Mouse (Mus musculus) neural tube, embryonic 14.5 days (tissue): Measurements from ENCODE around the gene Zfp385b. TPM values are rescaled to one million over a fixed set of nuclear protein-coding genes. Genes with fewer than 3 reads are reported as not detected.
A peak's percentile ranks its signal among the peaks of the same experiment; 100 is the strongest.

ENCODE experiments used
- ATAC-seq: fragments of 200-750 bp; cut with Nextera tagmentation; 2 replicates; pipeline ENCODE4 v1.8.0; 2017; ENCODE audit warnings: low read depth, mild to moderate bottlenecking, moderate TSS enrichment, moderate library complexity
- H3K27ac ChIP-seq: fragments of 300-500 bp; sonication (generic); 2 replicates; pipeline ENCODE4 v1.5.1; 2014; ENCODE audit warnings: low read depth, mild to moderate bottlenecking, control low read depth, low read length, moderate library complexity, mixed read lengths
- H3K27me3 ChIP-seq: fragments of 300-500 bp; sonication (generic); 2 replicates; pipeline ENCODE4 v1.6.1; 2014; ENCODE audit warnings: low read length; ENCODE audit not compliant: control insufficient read depth, insufficient read depth
- H3K36me3 ChIP-seq: fragments of 300-500 bp; sonication (generic); 2 replicates; pipeline ENCODE4 v1.6.1; 2014; ENCODE audit warnings: low read length, mixed read lengths; ENCODE audit not compliant: control insufficient read depth, insufficient read depth
- H3K4me1 ChIP-seq: fragments of 300-500 bp; sonication (generic); 2 replicates; pipeline ENCODE4 v1.6.1; 2014; ENCODE audit warnings: low read length; ENCODE audit not compliant: control insufficient read depth, insufficient read depth
- H3K4me2 ChIP-seq: fragments of 300-500 bp; sonication (generic); 2 replicates; pipeline ENCODE4 v1.6.1; 2014; ENCODE audit warnings: mild to moderate bottlenecking, low read depth, low read length, control low read depth
- H3K4me3 ChIP-seq: fragments of 300-500 bp; sonication (generic); 2 replicates; pipeline ENCODE4 v1.5.1; 2014; ENCODE audit warnings: low read depth, low read length, control low read depth, mixed read lengths
- H3K9ac ChIP-seq: fragments of 300-500 bp; sonication (generic); replicated peaks from 2 replicates; pipeline ENCODE4 v1.6.1; 2014; ENCODE audit warnings: low read depth, mild to moderate bottlenecking, control low read depth, low read length, mixed read lengths
- H3K9me3 ChIP-seq: fragments of 300-500 bp; sonication (generic); 2 replicates; pipeline ENCODE4 v1.6.1; 2016; ENCODE audit warnings: low read length; ENCODE audit not compliant: control insufficient read depth
- WGBS: fragments of 180-500 bp; shearing (Covaris S2); extraction: QIAGEN DNeasy Blood & Tissue Kit; methylation state at CpG from one replicate; pipeline ENCODE4 v1.1.7; 2014; 5-methylcytosine and 5-hydroxymethylcytosine counted together
- polyA plus RNA-seq: library from polyadenylated mRNA; unstranded; fragments of >200 nt; fragmentation: Nextera tagmentation; extraction: Ambion mirVana; gene quantifications from 2 replicates; pipeline ENCODE4 v1.2.1, GENCODE M21; 2014

Gene Zfp385b
- polyA plus RNA-seq, 1 experiment from 2014 or later = 18.4 TPM

DNA sequence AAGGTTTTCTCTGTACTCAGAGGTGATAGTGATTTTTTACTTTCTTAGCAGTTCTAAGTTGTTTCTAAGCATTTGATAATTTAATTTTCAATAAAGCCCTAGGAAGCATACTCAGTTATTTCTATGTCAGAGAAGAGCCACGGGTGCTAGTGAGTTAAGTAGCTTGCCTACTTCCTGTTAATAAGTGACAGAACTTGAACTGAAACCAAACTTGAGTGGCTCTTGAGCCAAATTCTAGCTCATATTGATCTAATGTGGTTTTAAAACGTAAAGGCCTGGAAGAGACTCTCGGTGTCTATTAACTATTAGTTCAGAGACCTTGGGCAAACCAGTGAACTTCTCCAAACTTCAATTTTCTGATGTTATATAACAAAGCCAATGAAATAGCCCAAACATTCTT is 278.6 kb downstream of the Zfp385b start:
- Histone ChIP-seq H3K4me1 (no peaks in the 10 kb centered on the region), H3K9ac (no peak overlapping the region), H3K4me3 (no peak overlapping the region), H3K9me3 (no peaks in the 10 kb centered on the region), H3K36me3 (no peaks in the 10 kb centered on the region), H3K27ac (no peak overlapping the region), H3K27me3 (no peaks in the 10 kb centered on the region), H3K4me2 (no peak overlapping the region)
- 86% methylated on average over 3 of the region's 3 CpGs for WGBS
- ATAC-seq = no peak

DNA sequence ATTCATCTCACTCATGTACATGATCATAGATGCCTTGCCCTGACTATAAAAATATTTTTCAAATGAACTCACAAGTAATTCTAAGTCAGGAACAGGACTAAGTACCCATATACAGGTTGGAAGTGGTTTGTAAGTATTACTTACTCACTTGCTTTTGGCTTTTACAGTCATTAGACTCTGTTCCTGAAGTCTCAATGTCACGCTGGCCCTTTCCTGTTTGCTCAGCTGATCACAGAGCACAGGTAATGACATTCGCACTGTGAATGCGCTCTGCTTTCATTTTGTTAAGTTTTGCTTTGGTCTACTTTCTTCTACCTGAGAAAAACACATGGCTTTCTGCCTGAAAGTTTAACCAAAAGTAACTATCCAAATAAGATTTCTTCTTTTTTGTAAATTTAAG is 282.9 kb downstream of the Zfp385b start:
- Histone ChIP-seq H3K4me3 (no peak overlapping the region), H3K36me3 (no peaks in the 10 kb centered on the region), H3K9me3 (no peaks in the 10 kb centered on the region), H3K4me1 (no peaks in the 10 kb centered on the region), H3K27me3 (no peaks in the 10 kb centered on the region), H3K27ac (no peak overlapping the region), H3K4me2 (no peak overlapping the region), H3K9ac (no peak overlapping the region)
- 91% methylated on average over 3 of the region's 3 CpGs for WGBS
- ATAC-seq = no peak

DNA sequence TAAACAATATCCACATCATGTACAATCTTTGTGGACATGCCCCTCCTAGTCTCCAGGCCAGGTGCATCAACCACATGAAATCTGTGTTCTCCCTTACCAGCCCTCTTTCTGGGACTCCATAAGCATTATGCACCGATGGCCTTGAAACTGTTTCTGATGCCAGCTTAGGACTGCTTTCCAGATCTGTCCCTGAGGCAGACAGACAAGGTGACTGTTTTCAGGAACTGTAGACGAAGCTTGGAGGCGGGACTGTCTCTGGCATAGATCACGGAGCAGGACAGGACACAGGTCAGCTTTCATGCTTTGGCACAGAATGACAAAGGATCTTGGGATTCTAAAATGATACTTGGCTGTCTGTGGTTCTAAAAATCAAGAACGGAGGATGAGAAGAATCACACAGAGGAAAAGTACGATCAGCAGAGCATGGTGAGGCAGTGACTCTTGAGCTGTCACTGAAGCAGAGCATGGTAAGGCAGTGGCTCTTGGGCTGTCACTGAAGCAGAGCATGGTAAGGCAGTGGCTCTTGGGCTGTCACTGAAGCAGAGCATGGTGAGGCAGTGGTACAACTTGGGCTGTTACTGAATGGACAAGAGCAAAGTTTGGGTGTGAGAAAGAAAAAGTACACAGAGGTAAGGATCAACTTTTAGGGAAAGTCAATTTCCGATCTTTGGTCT is 291.2 kb downstream of the Zfp385b start:
- H3K4me1 ChIP-seq = no peaks in the 10 kb centered on the region
- no peak overlapping the region for H3K4me2 ChIP-seq
- H3K4me3 ChIP-seq = no peak overlapping the region
- no peak overlapping the region for H3K9ac ChIP-seq
- no peak for ATAC-seq
- no peaks in the 10 kb centered on the region for H3K27me3 ChIP-seq
- H3K9me3 ChIP-seq = no peaks in the 10 kb centered on the region
- WGBS = 93% methylated on average over 7 of the region's 7 CpGs
- no peaks in the 10 kb centered on the region for H3K36me3 ChIP-seq
- H3K27ac ChIP-seq = no peak overlapping the region

DNA sequence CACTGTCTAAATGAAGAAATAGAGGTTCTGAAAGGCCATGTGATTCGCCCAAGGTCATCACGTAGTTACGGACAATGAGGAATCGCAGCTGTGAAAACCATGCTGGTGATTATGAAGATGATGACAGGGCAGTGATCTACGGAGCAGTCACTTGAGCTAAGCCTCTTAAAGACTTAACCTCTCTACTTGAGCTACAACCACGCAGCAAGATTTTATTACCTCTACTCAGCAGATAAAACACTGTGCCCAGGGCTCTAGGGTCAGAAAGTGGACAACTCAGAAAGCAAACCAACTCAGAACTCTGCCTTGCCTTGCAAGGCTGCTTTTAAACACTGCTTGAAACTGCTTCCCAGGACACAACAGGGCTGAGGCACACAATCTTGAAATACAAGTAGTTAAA is 291.8 kb downstream of the Zfp385b start:
- Histone ChIP-seq H3K9me3 (no peaks in the 10 kb centered on the region), H3K27ac (no peak overlapping the region), H3K4me3 (no peak overlapping the region), H3K9ac (no peak overlapping the region), H3K27me3 (no peaks in the 10 kb centered on the region), H3K4me2 (no peak overlapping the region), H3K36me3 (no peaks in the 10 kb centered on the region), H3K4me1 (no peaks in the 10 kb centered on the region)
- 76% methylated on average over 6 of the region's 6 CpGs for WGBS
- ATAC-seq = no peak

DNA sequence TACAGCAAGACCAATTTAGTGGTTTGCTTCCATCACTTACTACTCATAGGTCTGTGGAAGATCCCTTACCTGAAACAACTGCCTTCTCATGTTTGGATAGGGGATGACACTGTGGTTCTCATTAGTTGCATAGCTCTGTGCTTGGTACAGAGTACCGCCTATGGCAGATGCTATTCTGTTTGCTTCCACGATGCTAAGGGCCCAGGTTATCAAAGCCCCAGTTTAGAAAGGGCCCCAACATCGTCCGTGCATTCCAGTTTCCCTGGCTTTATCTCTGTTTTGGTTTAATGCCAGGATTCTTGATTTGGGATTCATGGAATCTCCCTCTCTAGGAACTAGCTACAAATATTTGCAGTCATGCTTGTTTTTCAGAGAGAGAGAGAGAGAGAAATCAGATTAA is 292.6 kb downstream of the Zfp385b start:
- H3K36me3 ChIP-seq = no peaks in the 10 kb centered on the region
- H3K27ac ChIP-seq = no peak overlapping the region
- no peaks in the 10 kb centered on the region for H3K27me3 ChIP-seq
- no peaks in the 10 kb centered on the region for H3K4me1 ChIP-seq
- no peaks in the 10 kb centered on the region for H3K9me3 ChIP-seq
- 92% methylated on average over 4 of the region's 4 CpGs for WGBS
- H3K9ac ChIP-seq = no peak overlapping the region
- H3K4me2 ChIP-seq = no peak overlapping the region
- H3K4me3 ChIP-seq = no peak overlapping the region
- ATAC-seq = no peak

DNA sequence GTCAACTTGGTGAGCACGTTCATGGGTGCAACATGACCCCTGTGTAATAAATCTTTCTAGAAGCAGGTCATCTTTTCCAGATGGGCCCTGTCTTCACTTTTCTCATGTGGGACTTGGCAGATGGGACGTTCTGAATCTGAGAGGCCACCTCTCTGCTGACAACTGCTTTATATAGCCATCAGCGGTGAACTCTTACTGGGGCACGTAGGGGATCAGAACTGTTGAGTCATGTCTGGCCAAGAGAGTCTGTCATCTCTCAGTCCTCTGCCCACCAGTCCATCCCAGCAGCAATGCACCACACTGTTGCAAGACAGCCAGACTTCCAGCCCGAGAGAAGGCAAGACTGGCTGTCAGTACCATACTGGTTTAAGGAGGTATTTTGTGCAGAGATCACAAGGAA is 293.1 kb downstream of the Zfp385b start:
- no peak for ATAC-seq
- Histone ChIP-seq H3K9ac (no peak overlapping the region), H3K9me3 (no peaks in the 10 kb centered on the region), H3K4me2 (no peak overlapping the region), H3K4me3 (no peak overlapping the region), H3K27me3 (no peaks in the 10 kb centered on the region), H3K36me3 (no peaks in the 10 kb centered on the region), H3K27ac (no peak overlapping the region), H3K4me1 (no peaks in the 10 kb centered on the region)
- 74% methylated on average over 5 of the region's 5 CpGs for WGBS

DNA sequence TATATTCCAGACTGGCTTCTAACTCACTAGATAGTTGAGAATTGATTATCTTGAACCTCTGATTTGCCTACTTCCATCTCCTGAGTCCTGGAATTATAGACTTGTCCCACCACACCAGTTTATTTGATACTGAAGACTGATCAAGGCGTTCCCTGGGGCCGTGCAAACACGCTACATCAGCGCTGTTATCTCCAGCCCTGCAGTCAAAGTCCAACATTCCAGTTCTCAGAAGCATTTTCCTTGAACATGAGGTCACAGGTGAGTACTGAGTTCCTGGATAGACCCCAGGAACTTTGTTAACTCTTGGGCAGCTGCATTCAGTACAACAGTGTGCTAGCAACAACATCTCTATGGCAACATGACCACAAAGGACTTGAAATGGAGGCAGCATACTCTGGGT is 297.2 kb downstream of the Zfp385b start:
- no peak for ATAC-seq
- Histone ChIP-seq H3K9me3 (no peaks in the 10 kb centered on the region), H3K4me3 (no peak overlapping the region), H3K4me1 (peaks cover 5% of the 10 kb centered on the region; the same call in 1 of the 2 replicates), H3K36me3 (no peaks in the 10 kb centered on the region), H3K9ac (no peak overlapping the region), H3K27ac (no peak overlapping the region), H3K4me2 (no peak overlapping the region), H3K27me3 (no peaks in the 10 kb centered on the region)
- 84% methylated on average over 4 of the region's 4 CpGs for WGBS

DNA sequence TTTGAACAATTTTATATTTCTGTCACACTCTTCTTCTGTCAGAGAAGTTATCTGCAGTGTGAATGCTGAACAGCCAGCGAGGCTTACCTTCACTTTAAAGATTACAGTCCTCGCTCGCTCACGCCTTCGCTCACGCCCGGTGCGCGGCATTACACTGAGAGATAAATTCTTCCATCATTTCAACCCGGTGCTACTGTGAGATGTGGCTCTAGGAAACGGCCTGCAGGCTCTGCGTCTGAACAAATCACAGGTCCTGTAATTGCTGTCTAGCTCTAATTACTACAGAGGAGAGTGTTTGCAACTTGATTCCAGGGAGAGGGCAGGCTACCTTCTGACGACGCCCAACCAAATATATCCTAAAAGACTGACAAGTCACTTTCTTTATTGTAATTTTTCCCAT is 300.1 kb downstream of the Zfp385b start:
- Histone ChIP-seq H3K9me3 (no peaks in the 10 kb centered on the region), H3K4me1 (peaks cover 9% of the 10 kb centered on the region; the same call in 1 of the 2 replicates), H3K27me3 (no peaks in the 10 kb centered on the region), H3K4me2 (peak overlapping the region; percentile 40), H3K27ac (no peak overlapping the region), H3K36me3 (no peaks in the 10 kb centered on the region), H3K9ac (no peak overlapping the region; the same call in 1 of the 2 replicates), H3K4me3 (peak overlapping the region; percentile 11)
- WGBS = under 1% methylated on average over 14 of the region's 14 CpGs
- ATAC-seq = peak; percentile 62; the same call in 1 of the 2 replicates

DNA sequence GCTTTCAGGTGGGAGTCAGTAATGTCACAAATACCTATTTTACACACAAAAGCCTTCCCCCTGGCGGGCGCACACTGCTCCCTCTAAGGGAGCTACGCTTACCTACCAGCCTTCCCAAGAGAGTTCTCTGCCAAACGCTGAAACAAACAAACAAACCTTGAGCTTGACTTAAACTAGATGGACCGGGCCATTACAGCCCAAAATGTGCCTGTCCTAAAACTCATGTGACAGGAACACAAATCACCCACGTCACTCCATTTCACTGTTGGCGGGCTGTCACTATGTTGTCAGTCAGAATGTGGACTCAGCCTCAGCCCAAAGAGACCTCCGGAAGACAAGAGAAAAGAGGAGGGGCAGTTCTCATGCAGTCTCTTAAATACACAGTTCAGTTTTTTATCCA is 300.7 kb downstream of the Zfp385b start:
- H3K36me3 ChIP-seq = no peaks in the 10 kb centered on the region
- H3K4me2 ChIP-seq = peak overlapping the region; percentile 40
- no peak overlapping the region for H3K9ac ChIP-seq
- H3K4me1 ChIP-seq = peaks cover 9% of the 10 kb centered on the region; the same call in 1 of the 2 replicates
- peak overlapping the region; percentile 11 for H3K4me3 ChIP-seq
- H3K9me3 ChIP-seq = no peaks in the 10 kb centered on the region
- no peak for ATAC-seq
- no peaks in the 10 kb centered on the region for H3K27me3 ChIP-seq
- H3K27ac ChIP-seq = no peak overlapping the region
- WGBS = 6% methylated on average over 8 of the region's 8 CpGs
